Mouse (Mus musculus) layer of hippocampus, postnatal 14 days (tissue): ENCODE measurements at regions not wholly inside any gene's neighbourhood (a gene's known extent, or its start where the extent isn't known, plus 50 kb on each side); places are given as distances from the start of the nearest gene placed in this dataset.

Experiments
- DNase-seq, 2 experiments: peaks; one replicate each; pipeline ENCODE4 v3.0.0; 2021 to 2022; ENCODE audit warnings: low spot score in 2 of 2, mixed read lengths in 1 of 2

GRCm38 (mm10) chr2:51342421-51342820 is 193.5 kb upstream of the Rnd3 start:
- no peak for DNase-seq

GRCm38 (mm10) chr2:51334437-51334836 is 185.5 kb upstream of the Rnd3 start:
- peak in 1 of 2 experiments; percentile 8 for DNase-seq

- no peak for DNase-seq
Observed at GRCm38 (mm10) chr2:51327081-51327480, 178.2 kb upstream of the Rnd3 start.

- DNase-seq: no peak
Observed at GRCm38 (mm10) chr2:51321676-51322075, 172.8 kb upstream of the Rnd3 start.

- DNase-seq: no peak
Observed at GRCm38 (mm10) chr2:51316452-51316851, 167.5 kb upstream of the Rnd3 start.

GRCm38 (mm10) chr2:51313414-51313813 is 164.5 kb upstream of the Rnd3 start:
- DNase-seq: no peak

GRCm38 (mm10) chr2:51306257-51306656 is 157.3 kb upstream of the Rnd3 start:
- DNase-seq: no peak

- DNase-seq: no peak
Observed at GRCm38 (mm10) chr2:51305411-51305810, 156.5 kb upstream of the Rnd3 start.

- DNase-seq: no peak
Observed at GRCm38 (mm10) chr2:51304694-51305093, 155.8 kb upstream of the Rnd3 start.

- no peak for DNase-seq
Observed at GRCm38 (mm10) chr2:51290659-51291260, 141.8 kb upstream of the Rnd3 start.

- DNase-seq: no peak
Observed at GRCm38 (mm10) chr2:51288678-51289077, 139.8 kb upstream of the Rnd3 start.

- no peak for DNase-seq
Observed at GRCm38 (mm10) chr2:51285632-51286031, 136.7 kb upstream of the Rnd3 start.

- peak in 1 of 2 experiments; percentile 5 for DNase-seq
Observed at GRCm38 (mm10) chr2:51284781-51285225, 135.9 kb upstream of the Rnd3 start.

GRCm38 (mm10) chr2:51279396-51280045 is 130.6 kb upstream of the Rnd3 start:
- DNase-seq: no peak

- DNase-seq: no peak
Observed at GRCm38 (mm10) chr2:51278824-51279223, 129.9 kb upstream of the Rnd3 start.

GRCm38 (mm10) chr2:51278356-51278755 is 129.4 kb upstream of the Rnd3 start:
- DNase-seq: no peak

GRCm38 (mm10) chr2:51276591-51276990 is 127.7 kb upstream of the Rnd3 start:
- no peak for DNase-seq

GRCm38 (mm10) chr2:51273300-51273699 is 124.4 kb upstream of the Rnd3 start:
- no peak for DNase-seq

GRCm38 (mm10) chr2:51268532-51268931 is 119.6 kb upstream of the Rnd3 start:
- no peak for DNase-seq

GRCm38 (mm10) chr2:51267662-51268061 is 118.8 kb upstream of the Rnd3 start:
- DNase-seq: no peak

GRCm38 (mm10) chr2:51262506-51262905 is 113.6 kb upstream of the Rnd3 start:
- DNase-seq: no peak

GRCm38 (mm10) chr2:51250798-51251197 is 101.9 kb upstream of the Rnd3 start:
- no peak for DNase-seq

GRCm38 (mm10) chr2:51241573-51241972 is 92.7 kb upstream of the Rnd3 start:
- no peak for DNase-seq
